Comparison of ENCODE assay signal across 34 mouse cellular contexts in genomic region chr12:35007851-35008250, GRCm38 (mm10). TPM values are rescaled to one million over a fixed set of nuclear protein-coding genes. Genes with fewer than 3 reads are reported as not detected.
A peak's percentile ranks its signal among the peaks of the same experiment; 100 is the strongest.
DNase-seq lines count a peak whose midpoint lies in the region; ATAC-seq lines count a peak whose summit lies in the region.
"Had no signal": no experiment of that assay in that cellular context is flagged by ENCODE, and none has a peak within 500 bp of the region (broad histone marks: within the 10 kb centered on the region; RNA-seq: fewer than 3 reads in every experiment).

No protein-coding gene starts in this region.

- intact Hi-C loops in left cerebral cortex, postnatal 25 days (cut with DNase I), result loop anchor here (5.0 kb wide), 1 partner anchor 101 kb away; no protein-coding TSS in a partner anchor

- no peaks in the 10 kb centered on the region for H3K9me3 ChIP-seq in forebrain, embryonic 12.5 days
- H3K9me3 ChIP-seq in forebrain, embryonic 16.5 days (ENCODE audit: control insufficient read depth, low read length), result no peaks in the 10 kb centered on the region
- no peaks in the 10 kb centered on the region for H3K9me3 ChIP-seq in midbrain, embryonic 11.5 days (ENCODE audit: control insufficient read depth, low read length)
- H3K9me3 ChIP-seq in midbrain, embryonic 15.5 days, result no peaks in the 10 kb centered on the region
- no peaks in the 10 kb centered on the region for H3K9me3 ChIP-seq in neural tube, embryonic 12.5 days
- H3K9me3 ChIP-seq: embryonic facial prominence, embryonic 10.5 days; embryonic facial prominence, embryonic 15.5 days; G1E; liver, embryonic 15.5 days had no signal

- ATAC-seq in forebrain, embryonic 12.5 days (ENCODE audit: low FRiP score), result 0 out of 2 replicates have a peak, but pooled peaks have one; percentile 41
- no peak; the same call in 1 of the 2 replicates for ATAC-seq in forebrain, embryonic 16.5 days
- peak; percentile 11; the same call in 1 of the 2 replicates for ATAC-seq in midbrain, embryonic 11.5 days (ENCODE audit: low FRiP score)
- ATAC-seq in midbrain, embryonic 15.5 days (replicated peaks), result no peak
- ATAC-seq in neural tube, embryonic 12.5 days (ENCODE audit: low FRiP score, low read depth), result 0 out of 2 replicates have a peak, but pooled peaks have one; percentile 33
- ATAC-seq: intestine, postnatal 0 days had no signal

- no peaks in the 10 kb centered on the region for H3K27me3 ChIP-seq in forebrain, embryonic 12.5 days
- H3K27me3 ChIP-seq in forebrain, embryonic 16.5 days (replicated peaks; ENCODE audit: control insufficient read depth, insufficient read depth, low read length), result no peaks in the 10 kb centered on the region
- no peaks in the 10 kb centered on the region; the same call in 1 of the 2 replicates for H3K27me3 ChIP-seq in midbrain, embryonic 11.5 days (ENCODE audit: control insufficient read depth, insufficient read depth, low read length)
- H3K27me3 ChIP-seq in midbrain, embryonic 15.5 days (replicated peaks), result no peaks in the 10 kb centered on the region
- H3K27me3 ChIP-seq in neural tube, embryonic 12.5 days (replicated peaks), result no peaks in the 10 kb centered on the region
- H3K27me3 ChIP-seq: embryonic facial prominence, embryonic 15.5 days; liver, embryonic 15.5 days had no signal

- DNase-seq in midbrain, embryonic 11.5 days (ENCODE audit: low spot score, missing footprints), result no peak
- DNase-seq in neural tube, embryonic 10.5 days (ENCODE audit: extremely low spot score, low spot score), result no peak
- DNase-seq in left cerebral cortex, postnatal 25 days (ENCODE audit: low spot score in 2 of 2), result no peak
- DNase-seq: adrenal gland, adult 8-10 months; cerebellum, adult 8-10 months; cerebellum, postnatal 25 days; gastrocnemius, postnatal 25 days; heart, adult 18-20 months; heart, postnatal 36 days; kidney, postnatal 14 days; liver; lung, postnatal 14 days; thymus, adult 18-20 months; thymus, postnatal 25 days had no signal

- H3K27ac ChIP-seq in forebrain, embryonic 12.5 days, result peak overlapping the region; percentile 36; the same call in 1 of the 2 replicates
- H3K27ac ChIP-seq in forebrain, embryonic 16.5 days (ENCODE audit: low read length), result no peak overlapping the region
- no peak overlapping the region for H3K27ac ChIP-seq in midbrain, embryonic 11.5 days (ENCODE audit: low read depth, low read length)
- H3K27ac ChIP-seq in midbrain, embryonic 15.5 days, result no peak overlapping the region
- no peak overlapping the region for H3K27ac ChIP-seq in neural tube, embryonic 12.5 days
- H3K27ac ChIP-seq: embryonic facial prominence, embryonic 10.5 days; embryonic facial prominence, embryonic 15.5 days; liver, embryonic 15.5 days; stomach, postnatal 0 days had no signal

- no peak overlapping the region for H3K4me3 ChIP-seq in forebrain, embryonic 12.5 days (replicated peaks)
- H3K4me3 ChIP-seq in forebrain, embryonic 16.5 days (replicated peaks; ENCODE audit: low read length), result no peak overlapping the region
- no peak overlapping the region for H3K4me3 ChIP-seq in midbrain, embryonic 11.5 days (ENCODE audit: low read depth, low read length)
- H3K4me3 ChIP-seq in midbrain, embryonic 15.5 days, result no peak overlapping the region
- no peak overlapping the region for H3K4me3 ChIP-seq in neural tube, embryonic 12.5 days
- H3K4me3 ChIP-seq: embryonic facial prominence, embryonic 10.5 days; embryonic facial prominence, embryonic 15.5 days; liver, embryonic 15.5 days; myocyte had no signal

- H3K4me2 ChIP-seq in forebrain, embryonic 12.5 days, result no peak overlapping the region
- H3K4me2 ChIP-seq in forebrain, embryonic 16.5 days (ENCODE audit: low read length), result no peak overlapping the region
- no peak overlapping the region for H3K4me2 ChIP-seq in midbrain, embryonic 11.5 days
- H3K4me2 ChIP-seq in midbrain, embryonic 15.5 days, result no peak overlapping the region
- no peak overlapping the region for H3K4me2 ChIP-seq in neural tube, embryonic 12.5 days (replicated peaks)
- H3K4me2 ChIP-seq: embryonic facial prominence, embryonic 15.5 days; heart, embryonic 11.5 days; liver, embryonic 15.5 days; lung, embryonic 14.5 days had no signal

- peaks cover 15% of the 10 kb centered on the region for H3K4me1 ChIP-seq in forebrain, embryonic 12.5 days
- peaks cover 8% of the 10 kb centered on the region for H3K4me1 ChIP-seq in forebrain, embryonic 16.5 days (replicated peaks; ENCODE audit: control insufficient read depth, insufficient read depth, low read length)
- H3K4me1 ChIP-seq in midbrain, embryonic 11.5 days (ENCODE audit: control insufficient read depth, insufficient read depth, low read length), result peaks cover 5% of the 10 kb centered on the region; the same call in 1 of the 2 replicates
- peaks cover 8% of the 10 kb centered on the region for H3K4me1 ChIP-seq in midbrain, embryonic 15.5 days
- peaks cover 7% of the 10 kb centered on the region; the same call in 1 of the 2 replicates for H3K4me1 ChIP-seq in neural tube, embryonic 12.5 days
- H3K4me1 ChIP-seq: embryonic facial prominence, embryonic 15.5 days; liver, embryonic 15.5 days had no signal

- no peak overlapping the region for H3K9ac ChIP-seq in forebrain, embryonic 12.5 days
- no peak overlapping the region for H3K9ac ChIP-seq in forebrain, embryonic 16.5 days (replicated peaks; ENCODE audit: low read depth, low read length)
- H3K9ac ChIP-seq in midbrain, embryonic 11.5 days (ENCODE audit: low read length), result no peak overlapping the region
- H3K9ac ChIP-seq in midbrain, embryonic 15.5 days, result no peak overlapping the region
- no peak overlapping the region for H3K9ac ChIP-seq in neural tube, embryonic 12.5 days
- H3K9ac ChIP-seq: embryonic facial prominence, embryonic 15.5 days; liver, embryonic 15.5 days; lung, embryonic 14.5 days had no signal

- WGBS in forebrain, embryonic 12.5 days, result 38% methylated on average over 1 of the region's 1 CpGs
- 20% methylated on average over 1 of the region's 1 CpGs for WGBS in forebrain, embryonic 16.5 days
- 89% methylated on average over 1 of the region's 1 CpGs for WGBS in midbrain, embryonic 11.5 days
- WGBS in midbrain, embryonic 15.5 days, result 48% methylated on average over 1 of the region's 1 CpGs
- 74% methylated on average over 1 of the region's 1 CpGs for WGBS in neural tube, embryonic 12.5 days

- H3K36me3 ChIP-seq in forebrain, embryonic 12.5 days (replicated peaks), result no peaks in the 10 kb centered on the region
- H3K36me3 ChIP-seq in forebrain, embryonic 16.5 days (ENCODE audit: control insufficient read depth, insufficient read depth), result no peaks in the 10 kb centered on the region
- no peaks in the 10 kb centered on the region for H3K36me3 ChIP-seq in midbrain, embryonic 11.5 days (ENCODE audit: control insufficient read depth, insufficient read depth, low read length)
- H3K36me3 ChIP-seq in midbrain, embryonic 15.5 days (replicated peaks), result no peaks in the 10 kb centered on the region
- H3K36me3 ChIP-seq in neural tube, embryonic 12.5 days, result no peaks in the 10 kb centered on the region
- H3K36me3 ChIP-seq: embryonic facial prominence, embryonic 10.5 days; embryonic facial prominence, embryonic 15.5 days; G1E; liver, embryonic 15.5 days had no signal

RNA-seq across cellular contexts. Expression of gene Prps1l1, which starts 23.3 kb away (rescaled TPM):
- not detected in 2 replicates for polyA plus RNA-seq in forebrain, embryonic 12.5 days (2016; fragmentation: Nextera tagmentation; extraction: Ambion mirVana)
- not detected in 2 replicates for polyA plus RNA-seq in forebrain, embryonic 16.5 days (2015; fragmentation: Nextera tagmentation; extraction: Ambion mirVana)
- polyA plus RNA-seq in midbrain, embryonic 11.5 days (2014; fragmentation: Nextera tagmentation; extraction: Ambion mirVana), result not detected in 2 replicates
- not detected in 2 replicates for polyA plus RNA-seq in midbrain, embryonic 15.5 days (2015; fragmentation: Nextera tagmentation; extraction: Ambion mirVana)
- polyA plus RNA-seq in neural tube, embryonic 12.5 days (2016; fragmentation: Nextera tagmentation; extraction: Ambion mirVana), result not detected in 2 replicates
- total RNA-seq in left cerebral cortex, postnatal 25 days (2021), result not detected
- total RNA-seq: adrenal gland, adult 8-10 months; adrenal gland, postnatal 4 days; gastrocnemius, adult 18-20 months; gastrocnemius, postnatal 25 days; heart, adult 18-20 months; heart, postnatal 36 days; left cerebral cortex, postnatal 10 days had no signal
- polyA plus RNA-seq: embryonic facial prominence, embryonic 15.5 days; frontal cortex, adult 2 months; G1E; heart, embryonic 11.5 days; intestine, postnatal 0 days; kidney, embryonic 14.5 days; limb, embryonic 11.5 days; liver, embryonic 15.5 days; lung, embryonic 14.5 days; myocyte; spleen, adult 2 months; stomach, postnatal 0 days had no signal

RNA-seq across cellular contexts. Expression of gene Snx13, which starts 39.1 kb away (rescaled TPM):
- polyA plus RNA-seq in forebrain, embryonic 12.5 days (2016; fragmentation: Nextera tagmentation; extraction: Ambion mirVana), result 22.5 and 24.4 TPM in 2 replicates
- 32.1 and 35.6 TPM in 2 replicates for polyA plus RNA-seq in forebrain, embryonic 16.5 days (2015; fragmentation: Nextera tagmentation; extraction: Ambion mirVana)
- polyA plus RNA-seq in midbrain, embryonic 11.5 days (2014; fragmentation: Nextera tagmentation; extraction: Ambion mirVana), result 21.7 and 26.4 TPM in 2 replicates
- 25.2 and 28.7 TPM in 2 replicates for polyA plus RNA-seq in midbrain, embryonic 15.5 days (2015; fragmentation: Nextera tagmentation; extraction: Ambion mirVana)
- polyA plus RNA-seq in neural tube, embryonic 12.5 days (2016; fragmentation: Nextera tagmentation; extraction: Ambion mirVana), result 22.3 and 23.0 TPM in 2 replicates
- total RNA-seq in left cerebral cortex, postnatal 25 days (2021), result 10 to 100 TPM; 60.6 to 61.1 TPM

Comparison
In these comparisons a context has a peak if more than half of its experiments do, and no peak if none do; other contexts are left out.
1. ATAC-seq: peak in forebrain, embryonic 12.5 days (single experiment), midbrain, embryonic 11.5 days (single experiment) and neural tube, embryonic 12.5 days (single experiment); none in forebrain, embryonic 16.5 days (single experiment) and midbrain, embryonic 15.5 days (single experiment).